Mouse (Mus musculus) right cerebral cortex, postnatal 14 days (tissue): ENCODE measurements around the gene Aars.
"Not testable (repeated sequence)": the region's sequence is repeated elsewhere in the genome, so short reads cannot be mapped to it uniquely, and the experiment has no call there.

ENCODE experiments used
- DNase-seq: peaks from one replicate; pipeline ENCODE4 v3.0.0; 2022

The Aars gene

GRCm38 (mm10) chr8:111055031-111055634 is 22.2 kb downstream of the Aars start:
- DNase-seq = no peak

GRCm38 (mm10) chr8:111055661-111056060 is 22.7 kb downstream of the Aars start:
- DNase-seq = no peak

DNA sequence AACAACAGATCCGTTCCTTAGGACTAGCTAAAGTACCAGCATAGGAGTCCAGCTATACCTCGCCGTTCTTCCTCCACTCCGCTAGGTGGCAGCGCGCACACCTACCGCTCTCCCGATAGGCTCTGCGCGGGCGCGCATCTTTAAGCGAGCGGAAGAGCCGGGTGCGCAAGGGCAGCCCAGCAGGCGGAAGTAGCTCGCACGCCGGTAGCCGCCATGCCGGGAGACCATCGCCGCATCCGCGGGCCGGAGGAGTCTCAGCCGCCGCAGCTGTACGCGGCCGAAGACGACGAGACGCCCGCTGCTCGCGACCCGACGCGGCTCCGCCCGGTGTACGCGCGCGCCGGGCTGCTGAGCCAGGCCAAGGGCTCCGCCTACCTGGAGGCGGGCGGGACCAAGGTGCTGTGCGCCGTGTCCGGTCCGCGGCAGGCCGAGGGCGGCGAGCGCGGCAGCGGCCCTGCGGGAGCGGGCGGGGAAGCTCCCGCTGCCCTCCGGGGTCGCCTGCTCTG is 23.3 kb downstream of the Aars start, which contains the start of gene Exosc6:
Gene Exosc6, plus strand, starts transcription at position 182 of the 506 bp plus-strand sequence.
- peak; percentile 91 for DNase-seq

DNA sequence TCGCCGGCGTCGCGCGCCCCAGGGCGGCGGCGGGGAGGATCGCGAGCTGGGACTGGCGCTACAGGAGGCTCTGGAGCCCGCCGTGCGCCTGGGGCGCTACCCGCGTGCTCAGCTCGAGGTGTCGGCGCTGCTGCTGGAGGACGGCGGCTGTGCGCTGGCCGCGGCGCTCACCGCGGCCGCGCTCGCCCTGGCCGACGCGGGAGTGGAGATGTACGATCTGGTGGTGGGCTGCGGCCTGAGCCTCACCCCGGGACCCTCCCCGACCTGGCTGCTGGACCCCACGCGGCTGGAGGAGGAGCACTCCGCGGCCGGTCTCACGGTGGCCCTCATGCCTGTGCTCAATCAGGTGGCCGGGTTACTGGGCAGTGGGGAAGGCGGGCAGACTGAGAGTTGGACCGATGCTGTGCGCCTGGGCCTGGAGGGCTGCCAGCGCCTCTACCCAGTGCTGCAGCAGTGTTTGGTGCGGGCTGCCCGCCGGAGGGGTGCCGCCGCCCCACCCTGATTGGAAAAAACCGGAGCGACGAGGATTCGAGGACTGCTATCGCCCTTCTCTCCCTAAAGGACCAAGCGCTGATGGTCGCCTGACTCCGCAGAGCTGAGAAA is 23.8 kb downstream of the Aars start:
- DNase-seq = peak; percentile 53

DNA sequence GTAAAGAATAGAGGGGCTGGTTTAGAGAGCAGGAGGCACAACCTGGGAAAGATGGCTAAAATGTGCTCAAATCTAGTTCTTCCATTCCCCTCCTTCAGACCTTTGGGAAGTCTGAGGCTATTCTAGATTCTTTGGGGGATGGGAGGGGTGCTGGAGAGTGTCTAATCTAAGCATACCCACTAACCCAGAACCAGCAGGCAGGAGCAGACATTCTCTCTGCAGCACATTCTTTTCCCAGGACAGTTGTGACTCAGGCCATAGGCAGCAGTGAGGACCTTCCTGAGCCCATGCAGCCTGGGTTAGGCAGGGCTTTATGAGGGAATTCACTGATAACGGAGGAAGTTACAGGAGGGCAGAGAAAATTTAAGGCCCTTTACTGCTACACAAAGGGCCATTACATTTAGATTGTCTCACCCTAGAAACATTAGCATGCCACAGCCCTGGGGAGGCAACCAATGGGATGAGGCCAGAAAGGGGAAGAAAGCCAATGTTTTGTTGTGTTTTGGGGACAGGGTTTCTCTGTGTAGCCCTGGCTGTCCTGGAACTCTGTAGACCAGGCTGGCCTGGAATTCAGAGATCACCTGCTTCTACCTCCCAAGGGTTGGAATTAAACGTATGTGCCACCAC is 26.1 kb downstream of the Aars start:
- no peak for DNase-seq

DNA sequence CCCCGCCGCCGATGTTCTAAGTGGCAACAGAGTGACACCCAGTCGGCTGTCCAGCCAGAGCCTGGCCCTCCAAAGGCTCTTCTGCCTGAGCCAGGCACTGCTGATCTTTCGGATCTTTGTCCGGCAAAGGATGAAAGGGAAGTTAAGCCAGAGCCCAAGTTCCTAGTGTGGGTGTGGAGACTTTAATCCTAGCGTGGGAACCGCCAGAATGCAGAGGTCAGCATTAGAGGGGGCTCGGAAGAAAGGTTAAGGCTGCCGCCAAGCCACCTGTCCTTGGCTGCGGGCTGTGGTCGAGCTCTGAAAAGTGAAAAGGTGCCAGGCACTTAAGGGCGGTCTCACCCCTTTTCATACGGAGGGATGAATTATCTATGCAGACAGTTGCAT is 28.7 kb downstream of the Aars start:
- DNase-seq = no peak

GRCm38 (mm10) chr8:111062072-111062757 is 29.3 kb downstream of the Aars start:
- peak; percentile 87 for DNase-seq

GRCm38 (mm10) chr8:111062893-111063292 is 29.9 kb downstream of the Aars start:
- no peak for DNase-seq

GRCm38 (mm10) chr8:111066308-111066707 is 33.4 kb downstream of the Aars start:
- no peak for DNase-seq

DNA sequence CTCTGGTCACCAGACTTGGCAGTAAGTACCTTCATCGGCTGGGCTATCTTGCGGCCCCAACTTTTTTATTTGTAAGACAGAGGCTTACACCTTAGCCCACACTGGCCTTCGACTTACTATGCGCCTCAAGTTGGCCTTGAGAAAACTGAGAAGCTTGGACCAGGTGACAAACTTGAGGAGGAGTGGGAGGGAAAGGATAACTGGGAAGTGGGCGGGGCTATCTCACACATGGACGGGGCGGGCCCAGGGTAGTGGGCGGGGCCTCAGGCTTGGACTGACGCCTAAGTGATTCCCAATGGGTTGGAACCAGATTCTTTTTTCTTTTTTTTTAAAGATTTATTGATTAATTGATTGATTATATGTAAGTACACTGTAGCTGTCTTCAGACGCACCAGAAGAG is 34.5 kb downstream of the Aars start:
- no peak for DNase-seq

GRCm38 (mm10) chr8:111068660-111069059 is 35.7 kb downstream of the Aars start:
- not testable (repeated sequence) for DNase-seq

DNA sequence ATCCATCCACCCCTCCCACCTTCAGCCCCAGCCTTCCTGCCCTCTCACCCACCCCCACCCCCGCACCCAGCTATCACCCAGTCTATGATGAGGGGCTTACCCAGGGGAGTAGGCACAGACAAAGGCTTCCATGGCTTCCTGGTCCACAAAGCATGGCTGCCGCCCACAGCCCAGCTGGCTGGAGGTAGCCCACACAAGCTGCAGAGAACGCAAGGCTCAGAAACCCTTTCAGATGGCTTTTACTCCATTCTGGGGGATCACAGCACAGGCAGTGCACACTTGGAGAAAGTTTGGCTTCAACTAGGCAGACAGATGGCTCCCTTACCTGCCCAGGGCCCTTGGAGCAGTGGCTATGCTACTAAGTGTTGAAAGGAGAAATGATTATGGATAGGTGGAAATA is 43.0 kb downstream of the Aars start:
- DNase-seq = peak; percentile 43

GRCm38 (mm10) chr8:111079461-111079860 is 46.5 kb downstream of the Aars start:
- no peak for DNase-seq

- DNase-seq = no peak
These were observed 46.9 kb downstream of the Aars start for GRCm38 (mm10) chr8:111079861-111080271.

DNA sequence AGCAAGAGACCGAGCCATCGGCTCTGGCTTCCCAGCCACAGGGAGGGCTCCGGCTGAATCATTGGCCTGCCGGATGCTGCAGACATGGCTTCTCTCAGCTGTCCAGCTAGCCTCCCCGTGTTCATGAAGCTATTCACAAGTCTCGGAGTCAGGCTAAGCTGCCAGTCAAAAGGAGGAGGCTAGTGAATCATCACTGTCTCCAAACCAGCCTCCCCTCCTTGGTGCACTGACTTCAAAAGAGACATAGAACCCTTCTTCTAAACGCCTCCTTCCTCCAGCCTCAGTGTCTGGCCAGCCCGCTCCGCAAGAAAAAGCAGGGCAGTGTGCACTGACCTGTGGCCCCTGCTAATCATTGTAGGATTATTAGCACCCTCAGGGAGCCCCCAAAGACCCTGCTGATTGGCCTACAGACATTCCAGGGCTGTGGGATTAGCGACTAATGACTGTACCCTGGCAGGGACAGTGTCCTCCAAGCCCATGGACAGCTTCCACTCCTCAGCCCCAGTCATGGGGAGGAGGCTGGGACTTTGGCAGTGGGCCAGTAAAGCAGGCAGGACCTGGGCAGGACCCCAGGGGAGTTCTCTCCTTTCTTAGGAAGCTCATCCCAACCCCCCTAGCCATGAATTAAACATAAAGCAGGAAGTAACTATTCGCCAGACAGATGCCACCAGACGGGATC is 48.8 kb downstream of the Aars start:
- DNase-seq = no peak

DNA sequence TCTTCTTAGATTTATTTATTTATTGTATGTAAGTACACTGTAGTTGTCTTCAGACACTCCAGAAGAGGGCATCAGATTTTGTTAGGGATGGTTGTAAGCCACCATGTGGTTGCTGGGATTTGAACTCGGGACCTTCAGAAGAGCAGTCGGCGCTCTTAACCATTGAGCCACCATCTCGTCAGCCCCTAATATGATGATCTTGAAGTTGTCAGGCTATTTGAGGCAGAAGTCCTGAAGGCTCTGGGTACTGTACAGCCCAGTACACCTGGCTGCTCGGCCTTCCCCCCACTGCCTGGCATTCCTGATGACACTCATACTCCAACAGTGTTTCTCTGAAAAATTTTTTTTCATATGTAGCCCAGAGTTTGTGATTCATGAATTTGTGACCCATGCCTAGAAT is 51.0 kb downstream of the Aars start:
- not testable (repeated sequence) for DNase-seq

GRCm38 (mm10) chr8:111090126-111090525 is 57.2 kb downstream of the Aars start:
- DNase-seq = peak; percentile 80

DNA sequence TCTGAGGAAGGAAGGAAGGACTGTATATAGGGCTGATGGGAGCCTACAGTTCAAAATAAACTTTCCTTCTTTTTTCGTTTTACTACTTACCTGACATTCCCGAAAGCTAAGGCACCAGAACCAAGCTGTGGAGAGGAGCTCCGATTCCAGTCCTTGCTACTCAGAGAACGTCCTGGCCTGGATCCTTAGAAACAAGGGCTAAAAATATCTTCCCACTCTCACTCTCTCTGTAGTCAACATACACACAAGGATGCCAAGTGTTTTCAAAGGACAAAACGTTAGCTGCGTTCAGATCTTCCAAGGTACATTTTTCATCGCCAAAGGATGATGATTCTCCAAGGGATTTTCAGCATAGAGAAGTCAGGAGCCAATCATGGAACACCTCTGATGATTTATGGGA is 58.8 kb downstream of the Aars start:
- no peak for DNase-seq

- not testable (repeated sequence) for DNase-seq
These were observed 59.4 kb downstream of the Aars start, which contains the start of gene Clec18a for GRCm38 (mm10) chr8:111092326-111092725. TSS of gene Clec18a (minus strand) at chr8:111092426.

GRCm38 (mm10) chr8:111093865-111094718 is 61.1 kb downstream of the Aars start, which contains the start of gene Pdpr:
TSS of gene Pdpr (plus strand) at chr8:111094630.
- DNase-seq = peak; percentile 90

DNA sequence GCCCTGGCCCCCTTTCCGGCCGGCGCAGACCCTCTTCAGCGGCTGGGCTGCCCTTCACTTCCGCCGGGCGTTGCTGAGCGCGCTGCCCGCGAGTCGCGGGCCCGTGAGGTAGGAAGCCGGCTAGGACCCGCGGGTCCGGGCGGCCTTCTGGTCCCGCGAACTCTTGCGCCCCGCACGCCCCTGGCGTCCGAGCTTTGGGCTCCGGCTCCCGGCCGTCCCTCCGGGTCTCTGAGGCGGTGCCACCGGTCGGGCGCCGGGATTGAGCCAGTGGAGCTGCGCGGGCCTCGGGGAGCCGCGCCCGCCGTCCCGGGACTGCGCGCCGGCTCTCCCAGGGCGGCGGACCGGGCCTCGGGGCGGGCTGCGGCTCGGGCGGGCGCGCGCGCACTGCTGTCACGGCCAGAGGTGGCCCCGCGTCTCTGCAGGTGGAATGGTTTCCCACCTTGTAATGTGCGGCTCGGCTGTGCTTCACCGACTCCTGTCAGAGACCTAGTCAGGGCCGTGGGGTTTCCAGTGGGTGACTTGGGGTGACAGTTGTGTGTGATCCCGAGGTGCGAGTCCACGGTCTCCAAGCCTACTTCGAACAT is 61.9 kb downstream of the Aars start:
- peak; percentile 8 for DNase-seq
